ENCODE assay signal across 8 mouse cellular contexts in the genomic region with DNA sequence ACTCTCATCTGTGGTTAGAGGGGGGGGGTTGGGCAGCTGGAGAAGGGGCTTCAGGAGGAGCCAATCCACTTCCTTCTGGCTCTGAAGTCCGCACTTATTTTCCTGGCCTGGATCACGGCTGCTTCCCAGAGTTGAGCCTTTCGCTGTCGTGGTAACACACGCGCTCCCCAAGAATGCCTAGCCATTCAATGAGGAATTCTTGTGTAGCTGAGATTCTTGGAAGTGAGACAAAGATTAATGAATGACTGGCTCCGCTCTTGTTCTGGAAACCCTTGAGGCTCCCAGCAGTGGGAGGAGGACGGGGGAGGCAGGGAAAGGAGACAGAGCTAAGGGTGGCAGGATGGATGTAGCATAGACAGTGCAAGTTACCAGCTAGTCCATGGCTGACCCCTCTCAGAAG. TPM values are rescaled to one million over a fixed set of nuclear protein-coding genes. Genes with fewer than 3 reads are reported as not detected.
DNase-seq lines count a peak whose midpoint lies in the region; ATAC-seq and TF ChIP-seq lines count a peak whose summit lies in the region.

No protein-coding gene starts in this region.

- no peaks in the 10 kb centered on the region for H3K4me1 ChIP-seq in liver, adult 2 months (ENCODE audit: control insufficient read depth, insufficient read depth, low read length)
- H3K4me1 ChIP-seq in liver, embryonic 12.5 days: no peaks in the 10 kb centered on the region
- H3K4me1 ChIP-seq in forebrain, postnatal 0 days (ENCODE audit: insufficient read depth): no peaks in the 10 kb centered on the region
- H3K4me1 ChIP-seq in lung, embryonic 15.5 days: peaks cover 69% of the 10 kb centered on the region

- H3K27ac ChIP-seq in liver, adult 2 months (replicated peaks; ENCODE audit: insufficient read depth, low read depth, low read length): no peak overlapping the region
- H3K27ac ChIP-seq in liver, embryonic 12.5 days: no peak overlapping the region
- H3K27ac ChIP-seq in forebrain, postnatal 0 days (ENCODE audit: low read depth, low read length): no peak overlapping the region
- H3K27ac ChIP-seq in lung, embryonic 15.5 days: peak overlapping the region; percentile 83

- WGBS in liver, adult 2 months: 58% methylated on average over 8 of the region's 8 CpGs
- 57% methylated on average over 8 of the region's 8 CpGs for WGBS in liver, embryonic 12.5 days (ENCODE audit: insufficient replicate concordance)
- 8% methylated on average over 8 of the region's 8 CpGs for WGBS in forebrain, postnatal 0 days
- 7% methylated on average over 8 of the region's 8 CpGs for WGBS in lung, embryonic 15.5 days

- H3K9me3 ChIP-seq in liver, embryonic 12.5 days (replicated peaks): no peaks in the 10 kb centered on the region
- H3K9me3 ChIP-seq in forebrain, postnatal 0 days (ENCODE audit: low read length): no peaks in the 10 kb centered on the region
- no peaks in the 10 kb centered on the region for H3K9me3 ChIP-seq in lung, embryonic 15.5 days

- ATAC-seq in liver, embryonic 12.5 days: no peak
- peak; percentile 92 for ATAC-seq in forebrain, postnatal 0 days
- peak; percentile 46 for ATAC-seq in lung, embryonic 15.5 days (ENCODE audit: borderline replicate concordance, extremely low read depth, low FRiP score, low TSS enrichment)

- no peak overlapping the region for H3K9ac ChIP-seq in liver, adult 2 months (ENCODE audit: low read depth, low read length)
- H3K9ac ChIP-seq in liver, embryonic 12.5 days: no peak overlapping the region
- H3K9ac ChIP-seq in forebrain, postnatal 0 days: no peak overlapping the region
- H3K9ac ChIP-seq in lung, embryonic 15.5 days: no peak overlapping the region

- H3K27me3 ChIP-seq in liver, adult 2 months (ENCODE audit: control insufficient read depth, insufficient read depth, low read length): no peaks in the 10 kb centered on the region
- no peaks in the 10 kb centered on the region for H3K27me3 ChIP-seq in liver, embryonic 12.5 days (replicated peaks)
- H3K27me3 ChIP-seq in forebrain, postnatal 0 days (ENCODE audit: insufficient read depth, low read length): no peaks in the 10 kb centered on the region
- H3K27me3 ChIP-seq in lung, embryonic 15.5 days: no peaks in the 10 kb centered on the region

- DNase-seq in liver, adult 2 months (ENCODE audit: extremely low read depth, low read depth, low spot score): peak; percentile 22
- peak; percentile 78 for DNase-seq in forebrain, postnatal 0 days
- DNase-seq in kidney, postnatal 10 days: peak; percentile 74
- DNase-seq in right cerebral cortex, postnatal 25 days: peak; percentile 35
- no peak for DNase-seq in urinary bladder, postnatal 10 days (ENCODE audit: low spot score)
- no peak for DNase-seq in urinary bladder, adult 2 months (ENCODE audit: low spot score)

- H3K36me3 ChIP-seq in liver, adult 2 months (ENCODE audit: control insufficient read depth, insufficient read depth, low read length): no peaks in the 10 kb centered on the region
- H3K36me3 ChIP-seq in liver, embryonic 12.5 days: no peaks in the 10 kb centered on the region
- no peaks in the 10 kb centered on the region for H3K36me3 ChIP-seq in forebrain, postnatal 0 days (ENCODE audit: insufficient read depth)
- H3K36me3 ChIP-seq in lung, embryonic 15.5 days: no peaks in the 10 kb centered on the region

- no peak for TF ChIP-seq POLR2A in liver, adult 2 months (IDR thresholded peaks at IDR 0.05; ENCODE audit: extremely low read depth, insufficient read depth, low read length)

- H3K4me2 ChIP-seq in liver, embryonic 12.5 days: no peak overlapping the region
- H3K4me2 ChIP-seq in forebrain, postnatal 0 days (ENCODE audit: low read depth): no peak overlapping the region
- H3K4me2 ChIP-seq in lung, embryonic 15.5 days: no peak overlapping the region

- no peak for TF ChIP-seq CTCF in liver, adult 2 months (IDR thresholded peaks at IDR 0.05; ENCODE audit: low read depth, low read length)
- no peak for TF ChIP-seq CTCF in forebrain, postnatal 0 days (IDR thresholded peaks at IDR 0.05; ENCODE audit: low read depth)

- 0 out of 2 replicates have a peak, but pooled peaks cover 3% of the 10 kb centered on the region for H3K79me2 ChIP-seq in liver, adult 2 months (ENCODE audit: control insufficient read depth, insufficient read depth, low read length)

- no peak overlapping the region for H3K4me3 ChIP-seq in liver, adult 2 months (ENCODE audit: insufficient read depth, low read depth, low read length)
- H3K4me3 ChIP-seq in liver, embryonic 12.5 days: no peak overlapping the region
- no peak overlapping the region for H3K4me3 ChIP-seq in forebrain, postnatal 0 days (ENCODE audit: low read depth, low read length)
- H3K4me3 ChIP-seq in lung, embryonic 15.5 days: no peak overlapping the region

RNA-seq across cellular contexts. Expression of a gene that starts 24.9 kb away (rescaled TPM):
- total RNA-seq in liver, adult 2 months (2014; rRNA removed): 1.0 and 1.4 TPM in 2 replicates
- 0.92 and 1.0 TPM in 2 replicates for polyA plus RNA-seq in liver, adult 2 months (2012; rRNA removed)
- polyA plus RNA-seq in liver, embryonic 12.5 days (2016; fragmentation: Nextera tagmentation; extraction: Ambion mirVana): 1.1 TPM in 2 replicates
- 7.2 and 10.3 TPM in 2 replicates for total RNA-seq in forebrain, postnatal 0 days (2014; rRNA removed)
- polyA plus RNA-seq in forebrain, postnatal 0 days (2015; fragmentation: Nextera tagmentation; extraction: Ambion mirVana): 0.77 and 1.8 TPM in 2 replicates
- polyA plus RNA-seq in lung, embryonic 15.5 days (2015; fragmentation: Nextera tagmentation; extraction: Ambion mirVana): 14.0 and 15.8 TPM in 2 replicates
- polyA plus RNA-seq in urinary bladder, adult 2 months (2012; rRNA removed): 6.5 and 9.2 TPM in 2 replicates

Comparison
In these comparisons a context has a peak if more than half of its experiments do, and no peak if none do; other contexts are left out.
1. DNase-seq: peak in liver, adult 2 months (single experiment), forebrain, postnatal 0 days (single experiment), kidney, postnatal 10 days (single experiment) and right cerebral cortex, postnatal 25 days (single experiment); none in urinary bladder, postnatal 10 days (single experiment) and urinary bladder, adult 2 months (single experiment).